Mouse (Mus musculus) olfactory bulb, adult 2 months (tissue): ENCODE results near the gene Upk3b. TPM values are rescaled to one million over a fixed set of nuclear protein-coding genes. Genes with fewer than 3 reads are reported as not detected.
A peak's percentile ranks its signal among the peaks of the same experiment; 100 is the strongest.

ENCODE experiments used
- H3K27ac ChIP-seq: fragments of 200-500 bp; 2 replicates; pipeline ENCODE4 v1.5.1; 2012; ENCODE audit warnings: low read depth, low read length; ENCODE audit not compliant: insufficient read depth
- H3K4me1 ChIP-seq: fragments of 200-500 bp; 2 replicates; pipeline ENCODE4 v1.6.1; 2012; ENCODE audit warnings: low read length; ENCODE audit not compliant: control insufficient read depth, insufficient read depth
- H3K4me3 ChIP-seq: fragments of 200-500 bp; 2 replicates; pipeline ENCODE4 v1.5.1; 2012; ENCODE audit warnings: mild to moderate bottlenecking, low read depth, low read length, moderate library complexity; ENCODE audit not compliant: insufficient read depth
- CTCF ChIP-seq: fragments of 200-500 bp; IDR thresholded peaks from 2 replicates; pipeline ENCODE4 v1.5.1; 2012; ENCODE audit warnings: low read depth, mild to moderate bottlenecking, low read length, moderate library complexity; ENCODE audit not compliant: insufficient read depth
- POLR2A ChIP-seq: fragments of 200-500 bp; IDR thresholded peaks from 2 replicates; pipeline ENCODE4 v1.6.1; 2012; ENCODE audit warnings: mild to moderate bottlenecking, low read depth, low read length, moderate library complexity; ENCODE audit not compliant: insufficient read depth
- WGBS: fragments of 180-500 bp; shearing (Covaris S2); methylation state at CpG from one replicate; pipeline ENCODE4 v1.1.7; 2018; 5-methylcytosine and 5-hydroxymethylcytosine counted together
- polyA plus RNA-seq: library from polyadenylated mRNA; stranded (reverse); fragments of >200 nt; gene quantifications from 2 replicates; pipeline ENCODE4 v1.2.4, GENCODE M21; 2012; ENCODE audit warnings: low replicate concordance; ENCODE audit not compliant: missing spikeins, insufficient read depth, insufficient read length

The Upk3b gene
- polyA plus RNA-seq, 1 experiment = not detected

DNA sequence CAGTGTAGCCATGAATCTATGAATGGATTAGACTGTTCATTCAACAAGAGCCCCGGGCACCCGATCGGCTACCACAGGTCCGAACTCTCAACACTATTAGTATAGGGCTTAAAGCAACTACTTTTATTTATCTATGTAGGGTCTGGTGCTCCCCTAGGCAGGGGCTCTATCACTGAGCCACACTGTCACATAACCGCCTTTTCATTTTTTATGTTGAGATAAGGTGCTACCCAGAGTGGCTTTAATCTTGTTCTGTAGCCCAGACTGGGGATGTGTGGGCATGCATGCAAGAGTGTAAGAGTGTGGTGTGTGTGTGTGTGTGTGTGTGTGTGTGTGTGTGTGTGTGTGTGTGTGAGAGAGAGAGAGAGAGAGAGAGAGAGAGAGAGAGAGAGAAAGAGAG, 39.8 kb downstream of the Upk3b start:
- Histone ChIP-seq H3K27ac (0 out of 2 replicates have a peak overlapping the region, but pooled peaks have one; percentile 40), H3K4me1 (peaks cover 7% of the 10 kb centered on the region), H3K4me3 (no peak overlapping the region)
- TF ChIP-seq CTCF = no peak
- no peak for TF ChIP-seq POLR2A
- WGBS = 88% methylated on average over 5 of the region's 5 CpGs

DNA sequence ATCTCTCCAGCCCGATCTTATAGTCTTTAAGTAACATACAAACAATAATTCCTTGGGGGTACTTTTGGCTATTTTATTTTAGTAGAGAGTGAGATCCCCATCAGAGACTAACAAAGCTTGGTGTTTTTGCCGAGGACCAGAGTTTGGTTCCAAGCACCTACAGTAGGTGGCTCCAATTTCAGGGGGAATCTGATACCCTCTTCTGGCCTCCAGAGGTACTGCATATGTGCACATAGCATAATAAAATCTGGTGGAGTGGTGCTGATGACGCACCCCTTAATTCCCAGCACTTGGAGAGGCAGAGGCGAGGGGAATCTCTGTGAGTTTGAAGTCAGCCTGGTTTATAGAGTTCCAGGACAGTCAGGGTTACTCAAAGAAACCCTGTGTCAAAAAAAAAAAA, 44.0 kb downstream of the Upk3b start:
- 78% methylated on average over 4 of the region's 4 CpGs for WGBS
- H3K4me3 ChIP-seq = no peak overlapping the region
- TF ChIP-seq CTCF = no peak

DNA sequence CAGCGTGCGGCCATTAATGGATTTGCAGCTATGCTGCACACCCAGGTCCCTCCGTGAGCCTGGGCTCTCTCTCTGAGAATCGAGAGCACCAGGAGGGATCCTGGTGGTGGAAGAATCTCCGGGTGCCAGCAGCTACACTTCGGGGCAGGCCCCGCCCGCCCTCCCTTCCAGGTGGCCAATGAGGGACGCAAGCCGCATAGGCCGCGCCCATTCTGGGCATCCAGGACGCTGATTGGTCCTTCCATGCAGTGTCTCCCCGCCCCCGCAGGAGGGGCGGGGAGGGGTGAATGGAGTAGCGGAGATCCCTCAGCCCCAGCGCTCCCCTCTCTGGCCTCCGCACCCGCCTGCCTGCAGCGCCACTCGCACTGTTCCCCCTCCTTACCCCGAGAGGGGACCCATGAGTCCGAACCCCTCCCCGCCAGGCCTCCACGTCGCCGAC, 45.4 kb downstream of the Upk3b start, which contains the start of gene Rasa4:
Rasa4 (plus strand) TSS at position 248 of the 439 bp plus-strand sequence.
- no peak for TF ChIP-seq POLR2A
- no peak for TF ChIP-seq CTCF
- peak within 1 kb of the TSS; percentile 81 for H3K4me3 ChIP-seq
- under 1% methylated on average over 28 of the region's 28 CpGs for WGBS
- no peak within 1 kb of the TSS for H3K27ac ChIP-seq
- peaks cover 17% of the 10 kb centered on the region for H3K4me1 ChIP-seq

More for the DNA sequence above, 44.0 kb downstream of the Upk3b start:
- peaks cover 21% of the 10 kb centered on the region for H3K4me1 ChIP-seq
- H3K27ac ChIP-seq = no peak overlapping the region

DNA sequence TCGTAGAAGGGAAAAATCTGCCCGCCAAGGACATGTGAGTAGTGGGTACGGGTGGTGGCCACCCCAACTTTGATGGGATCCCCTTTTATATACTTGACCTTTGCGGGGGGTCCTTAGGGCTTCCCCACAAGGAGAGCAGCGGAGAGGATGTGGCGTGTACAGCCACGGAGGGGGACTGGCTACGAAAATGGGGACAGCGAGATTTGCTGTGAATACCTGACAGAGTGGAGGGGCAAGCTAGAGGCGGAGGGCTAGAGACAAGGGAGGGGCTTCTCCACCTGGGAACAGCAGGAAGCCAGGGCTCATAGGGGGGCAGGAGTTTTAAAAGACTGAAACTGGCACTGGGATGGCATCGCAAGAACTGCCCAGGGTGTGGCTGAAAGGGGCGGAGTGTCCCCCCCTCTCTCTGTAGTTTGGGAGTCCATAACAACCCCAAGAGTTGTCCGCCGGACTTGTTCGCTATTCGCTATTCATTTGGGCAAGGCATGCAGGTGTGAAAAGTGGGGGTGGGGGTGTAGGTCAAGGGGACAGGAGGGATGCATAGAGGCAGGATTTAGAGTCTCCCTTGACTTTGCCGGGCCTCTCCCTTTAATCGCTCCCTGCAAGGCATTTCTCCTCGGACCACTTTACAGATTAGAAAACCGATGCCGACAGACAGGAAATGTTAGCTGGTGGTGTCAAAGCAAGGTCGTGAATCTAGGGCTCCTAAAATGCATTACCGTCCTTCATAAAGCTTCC, 46.0 kb downstream of the Upk3b start:
- WGBS = 7% methylated on average over 23 of the region's 23 CpGs
- H3K27ac ChIP-seq = no peak overlapping the region
- peaks cover 17% of the 10 kb centered on the region for H3K4me1 ChIP-seq
- peak overlapping the region; percentile 81 for H3K4me3 ChIP-seq
- TF ChIP-seq CTCF (no peak), POLR2A (no peak)

DNA sequence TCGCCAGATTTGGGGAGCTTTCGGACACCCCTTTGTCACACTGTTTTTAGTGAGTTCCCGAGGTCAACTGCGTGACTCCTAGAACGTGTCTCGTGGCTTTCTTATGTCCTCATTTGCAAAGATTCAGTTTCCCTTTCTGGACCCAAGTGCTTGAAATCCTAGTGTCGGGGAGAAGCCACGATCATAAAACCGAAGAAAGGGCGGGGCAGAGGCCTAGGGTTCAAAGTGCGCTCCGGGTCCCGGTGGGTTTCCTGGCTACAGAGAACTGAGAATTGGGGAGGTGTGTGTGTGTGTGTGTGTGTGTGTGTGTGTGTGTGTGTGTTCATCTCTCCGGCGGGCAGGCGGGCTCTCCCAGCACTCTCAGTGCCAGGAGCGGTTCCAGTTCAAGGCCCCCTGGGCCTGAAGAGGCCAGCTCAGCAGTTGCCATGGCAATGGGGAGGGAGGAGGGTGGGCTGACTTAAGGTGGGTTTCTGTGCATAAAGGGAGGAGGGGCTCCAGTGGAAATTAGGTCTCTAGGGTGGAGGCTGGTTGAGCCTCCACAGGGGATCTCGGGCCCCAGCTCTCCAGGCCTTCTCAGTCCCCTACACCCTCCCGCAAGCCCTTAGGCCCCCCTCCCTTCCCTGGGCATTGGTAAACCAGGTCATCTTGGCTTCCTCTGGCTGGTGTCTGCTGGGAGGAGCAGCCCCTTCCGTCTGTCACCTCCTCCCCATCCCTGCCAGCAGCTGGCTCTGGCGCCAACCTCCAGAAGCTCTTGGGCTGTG, 46.8 kb downstream of the Upk3b start:
- no peak for TF ChIP-seq POLR2A
- TF ChIP-seq CTCF = no peak
- peak overlapping the region; percentile 81 for H3K4me3 ChIP-seq
- H3K4me1 ChIP-seq = peaks cover 17% of the 10 kb centered on the region
- 0 out of 2 replicates have a peak overlapping the region, but pooled peaks have one; percentile 10 for H3K27ac ChIP-seq
- 38% methylated on average over 21 of the region's 21 CpGs for WGBS

DNA sequence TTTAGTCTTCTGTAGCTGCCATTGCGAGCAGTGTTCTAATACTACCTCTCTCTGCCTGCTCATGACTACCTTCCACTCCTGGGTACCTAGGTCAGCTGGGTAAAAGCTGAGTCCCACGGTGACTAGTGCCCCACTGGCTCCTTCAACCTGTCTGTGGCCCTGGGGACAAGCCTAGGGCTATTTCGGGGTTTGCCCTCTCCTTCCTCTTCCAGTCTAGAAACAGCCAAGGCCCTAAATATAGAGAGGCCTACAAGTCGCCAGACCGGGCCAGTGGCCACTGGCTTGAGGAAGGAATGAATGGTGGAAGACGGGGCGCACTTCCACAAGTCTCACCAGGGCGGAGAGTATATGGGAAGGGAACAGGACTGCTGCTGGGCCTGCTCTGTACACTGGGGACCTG, 48.0 kb downstream of the Upk3b start:
- peaks cover 17% of the 10 kb centered on the region for H3K4me1 ChIP-seq
- no peak overlapping the region for H3K4me3 ChIP-seq
- TF ChIP-seq POLR2A (no peak), CTCF (no peak)
- 96% methylated on average over 8 of the region's 8 CpGs for WGBS
- no peak overlapping the region for H3K27ac ChIP-seq

DNA sequence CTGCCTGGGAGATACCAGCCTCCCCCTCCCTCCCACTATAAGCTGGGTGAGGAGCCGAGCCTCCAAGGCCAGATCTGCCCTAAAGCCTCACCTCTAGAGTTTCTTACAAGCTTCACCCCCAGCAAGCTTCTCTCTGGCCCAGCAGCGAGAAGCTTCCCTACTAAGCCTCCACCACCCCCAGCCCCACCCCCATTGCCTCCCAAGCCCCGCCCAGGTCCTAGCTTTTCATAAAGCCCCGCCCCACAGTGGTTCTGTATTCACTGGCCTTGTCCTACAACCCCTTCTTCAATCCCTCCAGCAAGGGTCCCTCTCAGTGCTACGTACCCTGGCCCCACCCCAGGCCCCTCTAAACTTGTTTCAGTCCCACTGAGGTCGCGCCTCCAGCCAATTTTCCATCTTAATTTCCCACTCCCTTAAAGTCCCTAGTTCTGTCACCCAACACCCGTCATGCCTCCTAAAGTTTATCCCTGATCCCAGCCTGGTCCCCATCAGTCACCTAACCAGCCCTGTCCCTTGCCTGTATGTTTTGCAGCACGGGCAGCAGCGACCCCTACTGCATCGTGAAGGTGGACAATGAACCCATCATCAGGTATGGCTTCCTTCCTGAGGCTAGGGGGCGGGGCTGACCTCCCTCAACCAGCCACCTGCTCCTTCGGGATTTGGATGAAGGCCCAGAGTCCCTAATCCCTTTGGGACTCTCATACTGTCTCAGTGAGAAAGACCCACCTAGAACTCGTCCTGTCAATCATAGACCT, 50.7 kb downstream of the Upk3b start:
- TF ChIP-seq CTCF = no peak
- TF ChIP-seq POLR2A = no peak
- Histone ChIP-seq H3K27ac (no peak overlapping the region), H3K4me3 (no peak overlapping the region), H3K4me1 (peaks cover 16% of the 10 kb centered on the region)
- 28% methylated on average over 14 of the region's 14 CpGs for WGBS

DNA sequence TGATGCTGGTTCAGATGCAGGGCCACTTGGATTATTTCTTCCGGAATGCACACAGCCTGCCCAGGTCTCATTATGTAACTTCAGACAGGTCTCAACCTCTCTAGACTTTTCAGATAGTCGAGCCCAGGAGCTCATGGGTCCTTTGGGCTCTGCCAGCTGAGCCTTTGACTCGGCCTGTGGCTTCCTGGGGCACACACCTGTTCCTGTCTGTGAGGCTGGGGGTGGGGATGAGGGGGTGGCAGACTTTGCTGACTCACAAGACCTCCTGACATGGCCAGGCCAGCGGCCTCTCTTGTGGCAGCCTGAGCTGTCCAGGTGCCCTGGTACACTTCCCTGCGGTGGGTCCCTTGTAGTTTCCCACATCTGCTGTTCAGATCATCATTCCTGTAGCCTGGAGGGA, 53.6 kb downstream of the Upk3b start:
- H3K4me3 ChIP-seq = no peak overlapping the region
- no peak overlapping the region for H3K27ac ChIP-seq
- 71% methylated on average over 5 of the region's 5 CpGs for WGBS
- peaks cover 14% of the 10 kb centered on the region for H3K4me1 ChIP-seq
- TF ChIP-seq CTCF = no peak
- no peak for TF ChIP-seq POLR2A
